Mouse (Mus musculus): ENCODE measurements around the gene Tmem86a. TPM values are rescaled to one million over a fixed set of nuclear protein-coding genes. Genes with fewer than 3 reads are reported as not detected.

Tmem86a gene
- polyA plus RNA-seq, 1 experiment from 2014 or later: 18.0 TPM

- WGBS: 1% methylated on average over 57 of the region's 57 CpGs
Observed at GRCm38 (mm10) chr7:47008168-47008993, 42.0 kb upstream of the Tmem86a start, which contains the start of gene Spty2d1. Gene Spty2d1, minus strand, starts transcription at chr7:47008411.

DNA sequence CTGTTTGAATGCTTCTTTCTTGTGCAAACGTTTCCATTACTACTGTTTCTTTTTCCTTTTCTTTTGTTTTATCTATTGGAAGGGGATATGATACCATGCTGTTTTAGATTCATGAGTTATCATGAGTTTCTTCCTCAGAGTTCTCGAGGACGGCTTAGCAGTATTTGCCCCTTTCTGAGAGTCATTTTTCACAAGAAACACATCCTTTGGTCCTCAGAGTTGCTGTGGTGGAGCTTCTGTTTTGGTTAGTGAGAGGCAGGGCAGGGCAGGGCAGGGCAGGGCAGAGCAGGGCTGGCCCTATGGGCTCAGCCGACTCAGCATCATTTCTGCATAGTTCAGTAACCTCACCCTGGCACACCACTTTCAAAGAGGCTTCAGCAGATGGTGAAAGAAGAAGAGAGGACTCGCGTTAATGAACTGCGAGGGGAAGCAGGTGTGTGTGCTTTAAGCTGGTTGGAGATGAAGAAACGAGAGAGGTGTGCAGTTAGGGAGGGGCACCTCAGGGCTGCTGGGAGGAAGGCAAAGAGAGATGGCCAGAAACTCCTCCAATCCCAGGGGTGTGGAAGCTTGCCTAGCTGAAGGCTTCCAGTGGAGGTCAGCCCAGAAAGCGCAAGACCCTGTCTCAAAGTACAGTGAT, 37.2 kb upstream of the Tmem86a start:
- Histone ChIP-seq H3K36me3 (ENCODE audit: control insufficient read depth, insufficient read depth, low read length) (no peaks in the 10 kb centered on the region), H3K4me1 (ENCODE audit: control insufficient read depth in 2 of 2, insufficient read depth in 2 of 2, low read length in 2 of 2) (peaks cover 16 to 32% of the 10 kb centered on the region in 2 experiments), H3K4me2 (ENCODE audit: low read length) (no peak overlapping the region), H3K9ac (ENCODE audit: low read length) (no peak overlapping the region), H3K4me3 (ENCODE audit: control insufficient read depth in 1 of 2, insufficient read depth in 1 of 2, low read depth in 1 of 2, low read length in 2 of 2) (no peak overlapping the region), H3K27ac (replicated peaks in 1 of 2; ENCODE audit: control insufficient read depth in 1 of 2, insufficient read depth in 1 of 2, low read depth in 2 of 2, low read length in 2 of 2) (peak overlapping the region; percentile 33 to 62), H3K27me3 (ENCODE audit: control insufficient read depth, insufficient read depth, low read length) (no peaks in the 10 kb centered on the region), H3K9me3 (ENCODE audit: control insufficient read depth, low read length) (no peaks in the 10 kb centered on the region)
- no peak for ATAC-seq (ENCODE audit: insufficient number of reproducible peaks, insufficient read depth, low FRiP score, low read depth)
- WGBS: 42% methylated on average over 9 of the region's 9 CpGs

More at GRCm38 (mm10) chr7:47008168-47008993, 42.0 kb upstream of the Tmem86a start, which contains the start of gene Spty2d1:
- Histone ChIP-seq H3K4me2 (ENCODE audit: low read length) (peak within 1 kb of the TSS; percentile 83), H3K27me3 (ENCODE audit: control insufficient read depth, insufficient read depth, low read length) (no peaks in the 10 kb centered on the region), H3K9ac (ENCODE audit: low read length) (peak within 1 kb of the TSS; percentile 86), H3K4me3 (ENCODE audit: control insufficient read depth in 1 of 2, insufficient read depth in 1 of 2, low read depth in 1 of 2, low read length in 2 of 2) (peak within 1 kb of the TSS; percentile 84 to 87), H3K4me1 (ENCODE audit: control insufficient read depth in 2 of 2, insufficient read depth in 2 of 2, low read length in 2 of 2) (peaks cover 5 to 28% of the 10 kb centered on the region in 2 experiments; a peak in 3 of 4 replicates), H3K9me3 (ENCODE audit: control insufficient read depth, low read length) (no peaks in the 10 kb centered on the region), H3K27ac (replicated peaks in 1 of 2; ENCODE audit: control insufficient read depth in 1 of 2, insufficient read depth in 1 of 2, low read depth in 2 of 2, low read length in 2 of 2) (peak within 1 kb of the TSS; percentile 93 to 94), H3K36me3 (ENCODE audit: control insufficient read depth, insufficient read depth, low read length) (no peaks in the 10 kb centered on the region)
- ATAC-seq (ENCODE audit: insufficient number of reproducible peaks, insufficient read depth, low FRiP score, low read depth): peak; percentile 91

DNA sequence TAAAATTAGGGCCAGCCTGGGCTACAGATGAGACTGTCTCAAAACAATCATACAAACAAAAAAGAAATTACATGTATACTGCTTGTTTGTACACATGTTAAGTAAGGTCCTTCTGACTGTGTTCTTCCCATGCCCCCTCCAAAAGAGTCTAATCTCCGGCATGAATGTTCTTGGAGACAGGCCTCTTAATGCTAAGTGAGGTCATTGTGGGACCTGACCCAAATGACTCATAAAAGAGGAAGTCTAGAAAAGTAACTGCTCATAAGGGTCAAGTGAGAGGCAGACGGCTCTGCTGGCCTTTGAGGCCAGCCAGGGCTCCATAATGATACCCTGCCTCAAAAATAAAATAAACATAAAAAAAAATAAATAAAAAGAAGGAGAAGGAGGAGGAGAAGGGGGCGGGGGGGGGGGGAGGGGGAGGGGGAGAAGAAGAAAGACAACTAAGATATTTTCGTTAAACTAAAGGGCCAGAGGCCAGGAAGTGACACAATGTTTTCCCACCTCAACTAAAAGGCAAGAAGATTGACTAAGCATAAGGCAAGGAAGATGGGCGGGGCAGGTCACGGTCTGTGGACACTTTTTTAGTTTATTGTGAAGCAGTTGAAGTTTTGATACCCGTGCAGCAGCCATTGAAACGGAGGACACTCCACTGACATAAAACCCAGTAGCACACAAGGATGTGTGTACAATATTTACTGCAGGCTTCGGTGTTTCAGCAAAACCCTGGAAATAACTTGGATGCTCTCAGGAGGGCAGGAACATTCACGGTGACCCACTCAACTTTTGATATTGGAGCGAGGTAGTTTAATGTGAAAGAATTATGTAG, 35.6 kb upstream of the Tmem86a start:
- Histone ChIP-seq H3K4me1 (ENCODE audit: control insufficient read depth in 2 of 2, insufficient read depth in 2 of 2, low read length in 2 of 2) (peaks cover 16 to 23% of the 10 kb centered on the region in 2 experiments), H3K9me3 (ENCODE audit: control insufficient read depth, low read length) (no peaks in the 10 kb centered on the region), H3K9ac (ENCODE audit: low read length) (peak overlapping the region; percentile 30; the same call in 1 of the 2 replicates), H3K4me2 (ENCODE audit: low read length) (peak overlapping the region; percentile 45; the same call in 1 of the 2 replicates), H3K36me3 (ENCODE audit: control insufficient read depth, insufficient read depth, low read length) (no peaks in the 10 kb centered on the region), H3K27ac (replicated peaks in 1 of 2; ENCODE audit: control insufficient read depth in 1 of 2, insufficient read depth in 1 of 2, low read depth in 2 of 2, low read length in 2 of 2) (peak overlapping the region; percentile 86 to 91), H3K4me3 (ENCODE audit: control insufficient read depth in 1 of 2, insufficient read depth in 1 of 2, low read depth in 1 of 2, low read length in 2 of 2) (no peak overlapping the region), H3K27me3 (ENCODE audit: control insufficient read depth, insufficient read depth, low read length) (no peaks in the 10 kb centered on the region)
- ATAC-seq (ENCODE audit: insufficient number of reproducible peaks, insufficient read depth, low FRiP score, low read depth): 0 out of 2 replicates have a peak, but pooled peaks have one; percentile 36
- 47% methylated on average over 10 of the region's 11 CpGs for WGBS

- WGBS: 5% methylated on average over 6 of the region's 6 CpGs
- H3K36me3 ChIP-seq (ENCODE audit: control insufficient read depth, insufficient read depth, low read length): no peaks in the 10 kb centered on the region
- no peaks in the 10 kb centered on the region for H3K9me3 ChIP-seq (ENCODE audit: control insufficient read depth, low read length)
- no peak overlapping the region for H3K4me3 ChIP-seq (ENCODE audit: control insufficient read depth in 1 of 2, insufficient read depth in 1 of 2, low read depth in 1 of 2, low read length in 2 of 2)
- H3K4me2 ChIP-seq (ENCODE audit: low read length): peak overlapping the region; percentile 45
- peak overlapping the region; percentile 86 to 91 for H3K27ac ChIP-seq (replicated peaks in 1 of 2; ENCODE audit: control insufficient read depth in 1 of 2, insufficient read depth in 1 of 2, low read depth in 2 of 2, low read length in 2 of 2)
- peak overlapping the region; percentile 30; the same call in 1 of the 2 replicates for H3K9ac ChIP-seq (ENCODE audit: low read length)
- no peaks in the 10 kb centered on the region for H3K27me3 ChIP-seq (ENCODE audit: control insufficient read depth, insufficient read depth, low read length)
- peaks cover 16 to 21% of the 10 kb centered on the region in 2 experiments for H3K4me1 ChIP-seq (ENCODE audit: control insufficient read depth in 2 of 2, insufficient read depth in 2 of 2, low read length in 2 of 2)
- ATAC-seq (ENCODE audit: insufficient number of reproducible peaks, insufficient read depth, low FRiP score, low read depth): peak; percentile 99
Observed at GRCm38 (mm10) chr7:47015390-47016065, 34.9 kb upstream of the Tmem86a start.

GRCm38 (mm10) chr7:47016602-47017001, 33.8 kb upstream of the Tmem86a start:
- H3K27ac ChIP-seq (replicated peaks in 1 of 2; ENCODE audit: control insufficient read depth in 1 of 2, insufficient read depth in 1 of 2, low read depth in 2 of 2, low read length in 2 of 2): no peak overlapping the region

GRCm38 (mm10) chr7:47017146-47017545, 33.3 kb upstream of the Tmem86a start:
- ATAC-seq (ENCODE audit: insufficient number of reproducible peaks, insufficient read depth, low FRiP score, low read depth): no peak

More at GRCm38 (mm10) chr7:47016602-47017001, 33.8 kb upstream of the Tmem86a start:
- H3K9me3 ChIP-seq (ENCODE audit: control insufficient read depth, low read length): no peaks in the 10 kb centered on the region
- no peak overlapping the region for H3K4me3 ChIP-seq (ENCODE audit: control insufficient read depth in 1 of 2, insufficient read depth in 1 of 2, low read depth in 1 of 2, low read length in 2 of 2)
- H3K27me3 ChIP-seq (ENCODE audit: control insufficient read depth, insufficient read depth, low read length): no peaks in the 10 kb centered on the region
- no peaks in the 10 kb centered on the region for H3K36me3 ChIP-seq (ENCODE audit: control insufficient read depth, insufficient read depth, low read length)
- no peak for ATAC-seq (ENCODE audit: insufficient number of reproducible peaks, insufficient read depth, low FRiP score, low read depth)
- peaks cover 16 to 21% of the 10 kb centered on the region in 2 experiments for H3K4me1 ChIP-seq (ENCODE audit: control insufficient read depth in 2 of 2, insufficient read depth in 2 of 2, low read length in 2 of 2)
- WGBS: 56% methylated on average over 3 of the region's 3 CpGs
- no peak overlapping the region for H3K9ac ChIP-seq (ENCODE audit: low read length)
- no peak overlapping the region for H3K4me2 ChIP-seq (ENCODE audit: low read length)

More at GRCm38 (mm10) chr7:47017146-47017545, 33.3 kb upstream of the Tmem86a start:
- Histone ChIP-seq H3K27ac (replicated peaks in 1 of 2; ENCODE audit: control insufficient read depth in 1 of 2, insufficient read depth in 1 of 2, low read depth in 2 of 2, low read length in 2 of 2) (no peak overlapping the region), H3K4me1 (ENCODE audit: control insufficient read depth in 2 of 2, insufficient read depth in 2 of 2, low read length in 2 of 2) (peaks cover 16 to 21% of the 10 kb centered on the region in 2 experiments), H3K9ac (ENCODE audit: low read length) (no peak overlapping the region), H3K36me3 (ENCODE audit: control insufficient read depth, insufficient read depth, low read length) (no peaks in the 10 kb centered on the region), H3K4me3 (ENCODE audit: control insufficient read depth in 1 of 2, insufficient read depth in 1 of 2, low read depth in 1 of 2, low read length in 2 of 2) (no peak overlapping the region), H3K9me3 (ENCODE audit: control insufficient read depth, low read length) (no peaks in the 10 kb centered on the region), H3K27me3 (ENCODE audit: control insufficient read depth, insufficient read depth, low read length) (no peaks in the 10 kb centered on the region), H3K4me2 (ENCODE audit: low read length) (no peak overlapping the region)
- WGBS: 74% methylated on average over 7 of the region's 7 CpGs
